Comparison of ENCODE assay signal across 11 mouse cellular contexts in genomic region chr2:49983021-49983420, GRCm38 (mm10).
DNase-seq lines count a peak whose midpoint lies in the region; ATAC-seq lines count a peak whose summit lies in the region.
"Had no signal": no experiment of that assay in that cellular context is flagged by ENCODE, and none has a peak within 500 bp of the region (broad histone marks: within the 10 kb centered on the region; RNA-seq: fewer than 3 reads in every experiment).

No protein-coding gene starts in this region.

- H3K4me2 ChIP-seq in midbrain, embryonic 14.5 days (ENCODE audit: low read length): no peak overlapping the region
- no peak overlapping the region for H3K4me2 ChIP-seq in midbrain, embryonic 15.5 days
- no peak overlapping the region for H3K4me2 ChIP-seq in kidney, embryonic 14.5 days (replicated peaks; ENCODE audit: low read depth, low read length)
- H3K4me2 ChIP-seq: liver, embryonic 13.5 days had no signal

- no peaks in the 10 kb centered on the region for H3K9me3 ChIP-seq in midbrain, embryonic 14.5 days (ENCODE audit: control insufficient read depth, low read length)
- H3K9me3 ChIP-seq in midbrain, embryonic 15.5 days: no peaks in the 10 kb centered on the region
- H3K9me3 ChIP-seq in kidney, embryonic 14.5 days (ENCODE audit: control insufficient read depth, low read length): no peaks in the 10 kb centered on the region
- H3K9me3 ChIP-seq: forebrain, embryonic 10.5 days; liver, embryonic 13.5 days had no signal

- no peaks in the 10 kb centered on the region for H3K27me3 ChIP-seq in midbrain, embryonic 14.5 days (ENCODE audit: control insufficient read depth, insufficient read depth, low read length)
- no peaks in the 10 kb centered on the region for H3K27me3 ChIP-seq in midbrain, embryonic 15.5 days (replicated peaks)
- no peaks in the 10 kb centered on the region for H3K27me3 ChIP-seq in kidney, embryonic 14.5 days (ENCODE audit: control insufficient read depth, insufficient read depth, low read length)
- H3K27me3 ChIP-seq: liver, embryonic 13.5 days had no signal

- 79% methylated on average over 5 of the region's 5 CpGs for WGBS in midbrain, embryonic 14.5 days
- 69% methylated on average over 5 of the region's 5 CpGs for WGBS in midbrain, embryonic 15.5 days
- 76% methylated on average over 5 of the region's 5 CpGs for WGBS in kidney, embryonic 14.5 days

- H3K4me1 ChIP-seq in midbrain, embryonic 14.5 days (ENCODE audit: control insufficient read depth, insufficient read depth, low read length): no peaks in the 10 kb centered on the region; the same call in 1 of the 2 replicates
- no peaks in the 10 kb centered on the region for H3K4me1 ChIP-seq in midbrain, embryonic 15.5 days
- H3K4me1 ChIP-seq in kidney, embryonic 14.5 days (ENCODE audit: control insufficient read depth, insufficient read depth, low read length): no peaks in the 10 kb centered on the region
- H3K4me1 ChIP-seq: forebrain, embryonic 10.5 days; liver, embryonic 13.5 days had no signal

- H3K9ac ChIP-seq in midbrain, embryonic 14.5 days (replicated peaks; ENCODE audit: low read length): no peak overlapping the region
- H3K9ac ChIP-seq in midbrain, embryonic 15.5 days: no peak overlapping the region
- H3K9ac ChIP-seq in kidney, embryonic 14.5 days (ENCODE audit: low read depth, low read length): no peak overlapping the region
- H3K9ac ChIP-seq: liver, embryonic 13.5 days had no signal

- no peaks in the 10 kb centered on the region for H3K36me3 ChIP-seq in midbrain, embryonic 14.5 days (ENCODE audit: control insufficient read depth, insufficient read depth, low read length)
- H3K36me3 ChIP-seq in midbrain, embryonic 15.5 days (replicated peaks): no peaks in the 10 kb centered on the region
- no peaks in the 10 kb centered on the region for H3K36me3 ChIP-seq in kidney, embryonic 14.5 days (ENCODE audit: control insufficient read depth, insufficient read depth, low read length)
- H3K36me3 ChIP-seq: forebrain, embryonic 10.5 days; liver, embryonic 13.5 days had no signal

- DNase-seq in frontal cortex, postnatal 14 days (ENCODE audit: low spot score in 2 of 2): no peak
- DNase-seq in midbrain, embryonic 14.5 days: peak; percentile 49
- peak; percentile 17 to 48 for DNase-seq in layer of hippocampus, postnatal 14 days (ENCODE audit: low spot score in 2 of 2)
- peak; percentile 36 for DNase-seq in telencephalon, adult 2 months (ENCODE audit: low read depth, low spot score)
- DNase-seq: kidney, adult 11 months; liver, embryonic 13.5 days; thymus, postnatal 36 days had no signal

- no peak overlapping the region for H3K27ac ChIP-seq in midbrain, embryonic 14.5 days (replicated peaks; ENCODE audit: low read depth, low read length)
- H3K27ac ChIP-seq in midbrain, embryonic 15.5 days: no peak overlapping the region
- no peak overlapping the region for H3K27ac ChIP-seq in kidney, embryonic 14.5 days (ENCODE audit: low read depth, low read length)
- H3K27ac ChIP-seq: forebrain, embryonic 10.5 days; liver, embryonic 13.5 days had no signal

- H3K4me3 ChIP-seq in midbrain, embryonic 14.5 days (replicated peaks; ENCODE audit: low read depth, low read length): no peak overlapping the region
- H3K4me3 ChIP-seq in midbrain, embryonic 15.5 days: no peak overlapping the region
- no peak overlapping the region for H3K4me3 ChIP-seq in kidney, embryonic 14.5 days (ENCODE audit: low read length)
- H3K4me3 ChIP-seq: forebrain, embryonic 10.5 days; liver, embryonic 13.5 days had no signal

- peak; percentile 89 for ATAC-seq in frontal cortex, adult (ENCODE audit: low TSS enrichment)
- ATAC-seq in midbrain, embryonic 14.5 days (ENCODE audit: low FRiP score, low TSS enrichment): no peak
- ATAC-seq in midbrain, embryonic 15.5 days (replicated peaks): no peak
- no peak for ATAC-seq in kidney, embryonic 14.5 days (ENCODE audit: low FRiP score, low TSS enrichment)

Comparison
In these comparisons a context has a peak if more than half of its experiments do, and no peak if none do; other contexts are left out.
1. DNase-seq: peak in midbrain, embryonic 14.5 days (single experiment), layer of hippocampus, postnatal 14 days (2 of 2) and telencephalon, adult 2 months (single experiment); none in frontal cortex, postnatal 14 days (0 of 2).